Mouse (Mus musculus) stomach, postnatal 0 days (tissue): Measurements from ENCODE around the gene Higd1b. TPM values are rescaled to one million over a fixed set of nuclear protein-coding genes. Genes with fewer than 3 reads are reported as not detected.
A peak's percentile ranks its signal among the peaks of the same experiment; 100 is the strongest.

Source experiments
- ATAC-seq: fragments of 200-750 bp; cut with Nextera tagmentation; 2 replicates; pipeline ENCODE4 v1.8.0; 2017; ENCODE audit not compliant: low FRiP score, low TSS enrichment
- DNase-seq: peaks from one replicate; pipeline ENCODE4 v3.0.0-alpha.2; 2016; ENCODE audit warnings: low spot score
- H3K27ac ChIP-seq: fragments of 300-500 bp; sonication (generic); replicated peaks from 2 replicates; pipeline ENCODE4 v1.5.1; 2014; ENCODE audit warnings: mild to moderate bottlenecking, control low read depth
- H3K27me3 ChIP-seq: fragments of 300-500 bp; sonication (generic); 2 replicates; pipeline ENCODE4 v1.6.1; 2014; ENCODE audit warnings: low read length; ENCODE audit not compliant: control insufficient read depth, insufficient read depth
- H3K36me3 ChIP-seq: fragments of 300-500 bp; sonication (generic); 2 replicates; pipeline ENCODE4 v1.6.1; 2014; ENCODE audit warnings: low read length, mixed read lengths; ENCODE audit not compliant: control insufficient read depth, insufficient read depth
- H3K4me1 ChIP-seq: fragments of 300-500 bp; sonication (generic); replicated peaks from 2 replicates; pipeline ENCODE4 v1.6.1; 2014; ENCODE audit warnings: antibody characterized with exemption; ENCODE audit not compliant: control insufficient read depth, insufficient read depth
- H3K4me2 ChIP-seq: fragments of 300-500 bp; sonication (generic); replicated peaks from 2 replicates; pipeline ENCODE4 v1.6.1; 2014; ENCODE audit warnings: low read depth, mild to moderate bottlenecking, control low read depth, moderate library complexity
- H3K4me3 ChIP-seq: fragments of 300-500 bp; sonication (generic); 2 replicates; pipeline ENCODE4 v1.5.1; 2014; ENCODE audit warnings: low read depth, low read length, control low read depth
- H3K9ac ChIP-seq: fragments of 300-500 bp; sonication (generic); 2 replicates; pipeline ENCODE4 v1.6.1; 2014; ENCODE audit warnings: mild to moderate bottlenecking, low read length, control low read depth, mixed read lengths
- H3K9me3 ChIP-seq: fragments of 300-500 bp; sonication (generic); 2 replicates; pipeline ENCODE4 v1.6.1; 2016; ENCODE audit warnings: low read length; ENCODE audit not compliant: control insufficient read depth
- CTCF ChIP-seq: IDR thresholded peaks from 2 replicates; pipeline ENCODE4 v1.5.1; 2016; ENCODE audit warnings: antibody characterized with exemption, low read depth, mild to moderate bottlenecking, moderate library complexity
- EP300 ChIP-seq: optimal IDR thresholded peaks from 2 replicates; pipeline ENCODE3; 2016; ENCODE audit warnings: antibody characterized with exemption
- WGBS: fragments of 180-500 bp; shearing (Covaris S2); extraction: QIAGEN DNeasy Blood & Tissue Kit; methylation state at CpG from one replicate; pipeline ENCODE4 v1.1.7; 2014; 5-methylcytosine and 5-hydroxymethylcytosine counted together
- polyA plus RNA-seq: library from polyadenylated mRNA; unstranded; fragments of >200 nt; fragmentation: Nextera tagmentation; extraction: Ambion mirVana; gene quantifications from 2 replicates; pipeline ENCODE4 v1.2.1, GENCODE M21; 2015

Higd1b gene
- polyA plus RNA-seq, 1 experiment from 2014 or later, result 5.9 TPM

DNA sequence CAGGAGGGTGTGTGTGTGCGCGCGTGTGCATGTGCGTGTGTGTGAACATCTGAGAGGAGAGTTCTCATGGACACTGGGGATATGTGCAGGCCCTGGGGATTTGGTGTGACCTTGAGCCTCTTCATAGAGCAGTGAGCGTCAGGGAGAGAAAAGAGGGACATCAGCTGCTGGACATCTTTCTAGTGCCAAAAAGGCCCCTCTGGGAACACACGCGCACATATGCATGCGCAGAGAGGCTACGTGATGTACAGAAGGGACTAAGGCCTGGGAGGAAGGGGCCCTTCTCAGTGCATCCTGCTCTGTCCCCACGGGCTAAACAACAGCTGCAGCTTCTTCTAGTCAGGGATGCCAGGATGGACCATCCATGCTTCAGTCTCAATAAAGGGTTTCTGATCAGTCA lies 1.4 kb upstream of the Higd1b start:
- ATAC-seq, result peak; percentile 26; the same call in 1 of the 2 replicates
- H3K36me3 ChIP-seq, result peaks cover 4% of the 10 kb centered on the region; the same call in 1 of the 2 replicates
- no peak overlapping the region for H3K27ac ChIP-seq
- no peak overlapping the region for H3K4me2 ChIP-seq
- H3K9me3 ChIP-seq, result no peaks in the 10 kb centered on the region
- no peaks in the 10 kb centered on the region for H3K27me3 ChIP-seq
- H3K4me3 ChIP-seq, result no peak overlapping the region
- H3K4me1 ChIP-seq, result no peaks in the 10 kb centered on the region
- no peak overlapping the region for H3K9ac ChIP-seq
- 67% methylated on average over 10 of the region's 10 CpGs for WGBS
- TF ChIP-seq CTCF (no peak), EP300 (no peak)
- no peak for DNase-seq

DNA sequence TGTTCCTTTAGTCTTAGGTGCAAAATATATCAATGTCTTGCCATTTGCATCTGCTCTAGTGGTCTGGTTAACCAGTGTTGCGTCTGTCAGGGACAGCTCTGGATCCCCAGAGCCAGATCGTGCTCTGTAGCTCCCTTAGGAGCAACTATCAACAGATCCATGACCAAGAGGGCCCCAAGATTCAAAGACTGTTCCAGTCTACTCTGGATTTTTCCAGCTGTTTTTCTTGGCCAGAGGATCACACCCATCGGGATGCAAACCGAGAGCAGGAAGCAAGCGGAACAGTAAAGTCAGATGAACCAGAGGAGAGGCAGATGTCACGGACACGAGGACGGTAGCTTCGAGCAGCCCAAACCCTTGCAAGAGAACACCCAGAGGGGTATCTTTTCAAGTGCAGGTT lies 497 bp downstream of the Higd1b start:
- Histone ChIP-seq H3K4me3 (no peak overlapping the region), H3K4me1 (no peaks in the 10 kb centered on the region), H3K36me3 (peaks cover 7% of the 10 kb centered on the region; the same call in 1 of the 2 replicates), H3K9me3 (no peaks in the 10 kb centered on the region), H3K9ac (no peak overlapping the region), H3K27me3 (no peaks in the 10 kb centered on the region), H3K4me2 (no peak overlapping the region), H3K27ac (no peak overlapping the region)
- no peak for DNase-seq
- no peak for ATAC-seq
- 70% methylated on average over 9 of the region's 9 CpGs for WGBS
- TF ChIP-seq EP300 (no peak), CTCF (no peak)

DNA sequence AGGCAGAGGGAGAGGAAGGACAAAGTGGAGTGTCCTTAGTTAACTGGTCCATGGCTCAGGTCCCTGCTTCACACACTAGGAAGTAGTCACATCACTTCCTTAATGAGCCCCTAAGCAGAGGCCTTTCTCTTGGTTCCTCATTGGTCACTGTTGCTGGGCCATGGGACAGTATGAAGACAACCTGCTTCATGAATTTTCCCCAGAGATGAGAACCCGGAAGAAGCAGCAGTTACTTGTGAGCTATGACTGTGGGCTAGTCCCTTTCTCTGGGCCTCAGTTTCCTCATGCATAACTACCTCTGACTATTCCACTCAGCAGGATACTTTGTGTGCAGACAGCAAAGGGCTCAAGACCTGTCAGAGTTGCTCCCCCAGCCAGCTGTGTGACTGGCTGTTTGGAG lies 1.7 kb downstream of the Higd1b start:
- TF ChIP-seq CTCF, result no peak
- no peak for TF ChIP-seq EP300
- no peaks in the 10 kb centered on the region for H3K4me1 ChIP-seq
- WGBS, result 100% methylated on average over 1 of the region's 1 CpGs
- ATAC-seq, result no peak
- no peak overlapping the region for H3K9ac ChIP-seq
- no peak overlapping the region for H3K4me3 ChIP-seq
- H3K36me3 ChIP-seq, result peaks cover 10% of the 10 kb centered on the region; the same call in 1 of the 2 replicates
- H3K9me3 ChIP-seq, result no peaks in the 10 kb centered on the region
- no peaks in the 10 kb centered on the region for H3K27me3 ChIP-seq
- no peak for DNase-seq
- H3K4me2 ChIP-seq, result no peak overlapping the region
- H3K27ac ChIP-seq, result no peak overlapping the region

GRCm38 (mm10) chr11:102838126-102838525 lies 2.5 kb downstream of the Higd1b start:
- Histone ChIP-seq H3K4me1 (no peaks in the 10 kb centered on the region), H3K4me2 (no peak overlapping the region), H3K9ac (no peak overlapping the region), H3K9me3 (no peaks in the 10 kb centered on the region), H3K4me3 (no peak overlapping the region), H3K27me3 (no peaks in the 10 kb centered on the region), H3K36me3 (peaks cover 10% of the 10 kb centered on the region; the same call in 1 of the 2 replicates), H3K27ac (no peak overlapping the region)
- 71% methylated on average over 2 of the region's 2 CpGs for WGBS
- TF ChIP-seq EP300 (no peak), CTCF (0 out of 2 replicates have a peak, but pooled peaks have one; percentile 7)
- DNase-seq (no peak), ATAC-seq (peak; percentile 24; the same call in 1 of the 2 replicates)

GRCm38 (mm10) chr11:102838616-102839150 lies 3.0 kb downstream of the Higd1b start:
- Histone ChIP-seq H3K27me3 (no peaks in the 10 kb centered on the region), H3K36me3 (peaks cover 10% of the 10 kb centered on the region; the same call in 1 of the 2 replicates), H3K4me3 (no peak overlapping the region), H3K9ac (no peak overlapping the region), H3K9me3 (no peaks in the 10 kb centered on the region), H3K4me2 (no peak overlapping the region), H3K4me1 (no peaks in the 10 kb centered on the region), H3K27ac (0 out of 2 replicates have a peak overlapping the region, but pooled peaks have one; percentile 35)
- DNase-seq (no peak), ATAC-seq (no peak)
- WGBS, result 77% methylated on average over 9 of the region's 9 CpGs
- TF ChIP-seq CTCF, result no peak

DNA sequence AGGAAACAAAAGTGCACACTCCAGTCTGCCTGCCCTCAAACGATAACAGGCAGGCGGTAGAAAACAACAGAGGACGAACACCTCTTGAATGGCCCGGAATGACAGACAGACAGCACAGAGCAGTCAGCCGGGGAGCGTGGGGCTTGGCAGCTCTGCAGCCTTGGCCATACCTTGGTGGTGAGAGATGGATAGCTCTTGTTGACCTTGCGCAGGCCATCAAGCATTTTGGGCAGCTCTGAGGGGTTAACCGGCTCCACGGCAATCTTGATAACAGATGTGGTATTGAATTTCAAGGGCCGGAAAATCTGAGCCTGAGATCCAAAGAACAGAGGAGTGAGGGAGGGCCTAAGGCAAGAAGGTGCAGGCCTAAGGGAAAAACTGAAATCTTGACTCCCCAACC lies 10.3 kb downstream of the Higd1b start:
- WGBS, result 76% methylated on average over 10 of the region's 10 CpGs
- TF ChIP-seq EP300 (no peak), CTCF (no peak)
- no peaks in the 10 kb centered on the region for H3K9me3 ChIP-seq
- no peak overlapping the region for H3K4me3 ChIP-seq
- DNase-seq (no peak), ATAC-seq (no peak)
- no peak overlapping the region for H3K27ac ChIP-seq
- no peaks in the 10 kb centered on the region for H3K4me1 ChIP-seq
- no peak overlapping the region for H3K9ac ChIP-seq
- peaks cover 46% of the 10 kb centered on the region for H3K36me3 ChIP-seq
- no peaks in the 10 kb centered on the region for H3K27me3 ChIP-seq
- H3K4me2 ChIP-seq, result no peak overlapping the region
